Mouse (Mus musculus): ENCODE measurements around the gene Rgl1. TPM values are rescaled to one million over a fixed set of nuclear protein-coding genes. Genes with fewer than 3 reads are reported as not detected.

The Rgl1 gene
- polyA plus RNA-seq, 1 experiment from 2014 or later = 23.6 TPM

GRCm38 (mm10) chr1:152761791-152762190 lies 4.4 kb downstream of the Rgl1 start:
- Histone ChIP-seq H3K4me2 (ENCODE audit: low read length) (no peak overlapping the region), H3K27ac (ENCODE audit: low read length) (no peak overlapping the region), H3K9me3 (ENCODE audit: control insufficient read depth, low read length) (no peaks in the 10 kb centered on the region), H3K36me3 (ENCODE audit: control insufficient read depth, insufficient read depth) (no peaks in the 10 kb centered on the region), H3K9ac (replicated peaks; ENCODE audit: low read depth, low read length) (no peak overlapping the region), H3K4me1 (replicated peaks; ENCODE audit: control insufficient read depth, insufficient read depth, low read length) (no peaks in the 10 kb centered on the region; the same call in 1 of the 2 replicates), H3K4me3 (replicated peaks; ENCODE audit: low read length) (no peak overlapping the region), H3K27me3 (replicated peaks; ENCODE audit: control insufficient read depth, insufficient read depth, low read length) (no peaks in the 10 kb centered on the region)
- ATAC-seq = no peak
- WGBS = 89% methylated on average over 2 of the region's 2 CpGs

DNA sequence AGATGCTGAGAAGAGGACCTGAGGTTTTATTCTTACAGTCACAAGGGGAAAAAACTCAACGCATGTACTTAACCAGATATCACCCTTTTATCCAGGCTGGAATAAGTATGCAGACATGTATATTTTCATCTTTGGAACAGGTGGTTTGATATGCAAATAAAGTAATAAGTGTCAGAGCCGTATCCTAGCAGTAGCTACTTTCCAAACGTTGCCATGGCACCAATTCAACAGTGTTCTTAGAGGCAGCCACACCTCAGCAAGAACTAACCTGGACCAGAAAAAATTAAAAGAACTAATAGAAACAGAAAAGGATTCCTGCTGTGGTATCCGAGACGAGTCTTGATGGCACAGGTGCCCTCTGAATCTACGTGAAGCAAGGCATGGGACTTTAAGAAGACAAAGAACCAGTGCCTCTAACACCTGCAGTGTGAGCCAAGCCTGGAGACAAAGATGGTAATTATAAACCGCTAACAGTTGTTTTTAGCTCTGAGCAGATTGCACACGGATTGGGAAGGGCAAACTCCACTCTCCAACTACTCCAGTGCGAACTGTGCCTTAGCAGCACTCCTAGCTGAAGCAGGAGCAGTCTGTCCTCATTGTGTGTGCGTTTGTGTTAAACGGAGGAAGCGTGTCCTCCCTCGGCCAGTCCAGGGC lies 15.7 kb downstream of the Rgl1 start, which contains the start of gene Apobec4:
Apobec4 (plus strand) TSS at position 240 of the 654 bp plus-strand sequence.
- Histone ChIP-seq H3K9ac (replicated peaks; ENCODE audit: low read depth, low read length) (no peak within 1 kb of the TSS), H3K4me3 (replicated peaks; ENCODE audit: low read length) (no peak within 1 kb of the TSS; the same call in 1 of the 2 replicates), H3K27ac (ENCODE audit: low read length) (peak within 1 kb of the TSS; percentile 83), H3K4me1 (replicated peaks; ENCODE audit: control insufficient read depth, insufficient read depth, low read length) (peaks cover 26% of the 10 kb centered on the region), H3K27me3 (replicated peaks; ENCODE audit: control insufficient read depth, insufficient read depth, low read length) (no peaks in the 10 kb centered on the region), H3K36me3 (ENCODE audit: control insufficient read depth, insufficient read depth) (no peaks in the 10 kb centered on the region), H3K4me2 (ENCODE audit: low read length) (peak within 1 kb of the TSS; percentile 36), H3K9me3 (ENCODE audit: control insufficient read depth, low read length) (no peaks in the 10 kb centered on the region)
- 22% methylated on average over 13 of the region's 13 CpGs for WGBS
- ATAC-seq = peak; percentile 88

- H3K4me3 ChIP-seq (replicated peaks; ENCODE audit: low read length) = no peak overlapping the region
- no peaks in the 10 kb centered on the region for H3K27me3 ChIP-seq (replicated peaks; ENCODE audit: control insufficient read depth, insufficient read depth, low read length)
- H3K9me3 ChIP-seq (ENCODE audit: control insufficient read depth, low read length) = no peaks in the 10 kb centered on the region
- no peaks in the 10 kb centered on the region for H3K36me3 ChIP-seq (ENCODE audit: control insufficient read depth, insufficient read depth)
- no peak overlapping the region for H3K4me2 ChIP-seq (ENCODE audit: low read length)
- peak overlapping the region; percentile 32; the same call in 1 of the 2 replicates for H3K27ac ChIP-seq (ENCODE audit: low read length)
- WGBS = 77% methylated on average over 9 of the region's 9 CpGs
- peaks cover 26% of the 10 kb centered on the region for H3K4me1 ChIP-seq (replicated peaks; ENCODE audit: control insufficient read depth, insufficient read depth, low read length)
- ATAC-seq = no peak
- H3K9ac ChIP-seq (replicated peaks; ENCODE audit: low read depth, low read length) = no peak overlapping the region
Measured at GRCm38 (mm10) chr1:152749276-152749675, 16.9 kb downstream of the Rgl1 start.

DNA sequence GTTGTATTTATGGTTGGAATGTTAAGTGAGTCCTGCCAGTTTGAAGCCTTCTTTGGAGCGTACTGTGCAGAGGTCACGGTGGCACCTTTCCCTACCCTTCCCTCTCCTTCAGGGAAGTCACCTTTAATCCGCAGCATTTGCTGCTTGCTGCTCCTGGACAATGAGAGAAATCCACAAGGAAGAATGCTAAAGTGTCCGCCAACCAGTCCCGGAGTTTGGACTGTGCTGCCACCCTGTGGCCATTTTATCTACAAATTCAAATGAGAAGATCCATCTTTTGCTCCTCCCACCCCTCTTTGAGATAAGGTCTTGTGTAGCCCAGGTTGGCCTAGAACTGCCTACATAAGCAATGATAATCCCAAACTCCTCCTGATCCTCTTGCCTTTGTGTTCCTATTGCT lies 19.7 kb downstream of the Rgl1 start:
- no peak overlapping the region for H3K4me2 ChIP-seq (ENCODE audit: low read length)
- H3K9me3 ChIP-seq (ENCODE audit: control insufficient read depth, low read length) = no peaks in the 10 kb centered on the region
- H3K27me3 ChIP-seq (replicated peaks; ENCODE audit: control insufficient read depth, insufficient read depth, low read length) = no peaks in the 10 kb centered on the region
- no peak overlapping the region for H3K27ac ChIP-seq (ENCODE audit: low read length)
- H3K4me3 ChIP-seq (replicated peaks; ENCODE audit: low read length) = no peak overlapping the region
- ATAC-seq = peak; percentile 27
- H3K4me1 ChIP-seq (replicated peaks; ENCODE audit: control insufficient read depth, insufficient read depth, low read length) = peaks cover 19% of the 10 kb centered on the region
- WGBS = 1% methylated on average over 5 of the region's 5 CpGs
- H3K9ac ChIP-seq (replicated peaks; ENCODE audit: low read depth, low read length) = no peak overlapping the region
- no peaks in the 10 kb centered on the region for H3K36me3 ChIP-seq (ENCODE audit: control insufficient read depth, insufficient read depth)

DNA sequence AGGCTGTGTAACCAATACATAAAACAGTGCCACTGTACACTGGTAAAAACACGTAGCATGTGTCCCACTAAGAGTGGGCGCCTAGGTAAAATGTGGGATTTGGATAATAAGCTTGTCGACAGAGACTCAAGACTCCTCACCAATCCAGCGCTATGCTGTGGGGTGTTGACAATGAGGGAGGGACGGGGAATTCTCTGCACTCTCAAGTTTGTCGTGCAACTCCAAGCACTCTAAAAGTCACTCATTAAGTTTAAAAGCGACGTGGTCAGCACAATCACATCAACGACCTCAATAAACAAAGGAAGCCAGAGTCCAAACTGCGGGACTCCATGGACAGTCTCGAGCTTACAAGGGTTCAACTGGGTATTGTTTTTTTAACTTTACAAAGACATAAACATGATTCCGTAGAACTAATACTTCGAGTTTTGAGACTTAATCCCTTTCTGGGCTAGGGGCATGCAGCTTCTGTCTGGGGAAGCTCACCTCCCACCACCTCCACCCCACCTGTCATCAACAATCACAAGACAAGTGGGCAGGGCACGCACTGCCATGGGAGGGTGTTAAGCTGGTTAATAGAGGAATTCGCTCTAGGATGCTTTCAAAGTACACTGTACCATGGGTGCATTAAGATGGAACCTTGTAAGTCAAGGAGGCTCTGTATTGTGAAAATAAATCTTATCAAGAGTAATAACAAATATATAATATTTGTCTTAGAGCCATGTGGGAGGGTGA lies 22.9 kb downstream of the Rgl1 start:
- no peak overlapping the region for H3K27ac ChIP-seq (ENCODE audit: low read length)
- H3K36me3 ChIP-seq (ENCODE audit: control insufficient read depth, insufficient read depth) = no peaks in the 10 kb centered on the region
- no peak overlapping the region for H3K4me2 ChIP-seq (ENCODE audit: low read length)
- WGBS = 66% methylated on average over 15 of the region's 15 CpGs
- H3K4me3 ChIP-seq (replicated peaks; ENCODE audit: low read length) = no peak overlapping the region
- H3K4me1 ChIP-seq (replicated peaks; ENCODE audit: control insufficient read depth, insufficient read depth, low read length) = no peaks in the 10 kb centered on the region
- no peaks in the 10 kb centered on the region for H3K27me3 ChIP-seq (replicated peaks; ENCODE audit: control insufficient read depth, insufficient read depth, low read length)
- no peak overlapping the region for H3K9ac ChIP-seq (replicated peaks; ENCODE audit: low read depth, low read length)
- ATAC-seq = no peak
- H3K9me3 ChIP-seq (ENCODE audit: control insufficient read depth, low read length) = no peaks in the 10 kb centered on the region

GRCm38 (mm10) chr1:152739374-152739773 lies 26.8 kb downstream of the Rgl1 start:
- 93% methylated on average over 11 of the region's 11 CpGs for WGBS
- Histone ChIP-seq H3K9me3 (ENCODE audit: control insufficient read depth, low read length) (no peaks in the 10 kb centered on the region), H3K27ac (ENCODE audit: low read length) (no peak overlapping the region), H3K4me2 (ENCODE audit: low read length) (no peak overlapping the region), H3K27me3 (replicated peaks; ENCODE audit: control insufficient read depth, insufficient read depth, low read length) (no peaks in the 10 kb centered on the region), H3K4me1 (replicated peaks; ENCODE audit: control insufficient read depth, insufficient read depth, low read length) (no peaks in the 10 kb centered on the region), H3K4me3 (replicated peaks; ENCODE audit: low read length) (no peak overlapping the region), H3K9ac (replicated peaks; ENCODE audit: low read depth, low read length) (no peak overlapping the region), H3K36me3 (ENCODE audit: control insufficient read depth, insufficient read depth) (no peaks in the 10 kb centered on the region)
- no peak for ATAC-seq

- Histone ChIP-seq H3K27ac (ENCODE audit: low read length) (no peak overlapping the region), H3K9me3 (ENCODE audit: control insufficient read depth, low read length) (no peaks in the 10 kb centered on the region), H3K4me3 (replicated peaks; ENCODE audit: low read length) (no peak overlapping the region), H3K9ac (replicated peaks; ENCODE audit: low read depth, low read length) (no peak overlapping the region), H3K4me2 (ENCODE audit: low read length) (no peak overlapping the region), H3K36me3 (ENCODE audit: control insufficient read depth, insufficient read depth) (no peaks in the 10 kb centered on the region), H3K27me3 (replicated peaks; ENCODE audit: control insufficient read depth, insufficient read depth, low read length) (no peaks in the 10 kb centered on the region), H3K4me1 (replicated peaks; ENCODE audit: control insufficient read depth, insufficient read depth, low read length) (no peaks in the 10 kb centered on the region)
- no peak for ATAC-seq
- 93% methylated on average over 9 of the region's 9 CpGs for WGBS
Measured at GRCm38 (mm10) chr1:152738793-152739192, 27.4 kb downstream of the Rgl1 start.

DNA sequence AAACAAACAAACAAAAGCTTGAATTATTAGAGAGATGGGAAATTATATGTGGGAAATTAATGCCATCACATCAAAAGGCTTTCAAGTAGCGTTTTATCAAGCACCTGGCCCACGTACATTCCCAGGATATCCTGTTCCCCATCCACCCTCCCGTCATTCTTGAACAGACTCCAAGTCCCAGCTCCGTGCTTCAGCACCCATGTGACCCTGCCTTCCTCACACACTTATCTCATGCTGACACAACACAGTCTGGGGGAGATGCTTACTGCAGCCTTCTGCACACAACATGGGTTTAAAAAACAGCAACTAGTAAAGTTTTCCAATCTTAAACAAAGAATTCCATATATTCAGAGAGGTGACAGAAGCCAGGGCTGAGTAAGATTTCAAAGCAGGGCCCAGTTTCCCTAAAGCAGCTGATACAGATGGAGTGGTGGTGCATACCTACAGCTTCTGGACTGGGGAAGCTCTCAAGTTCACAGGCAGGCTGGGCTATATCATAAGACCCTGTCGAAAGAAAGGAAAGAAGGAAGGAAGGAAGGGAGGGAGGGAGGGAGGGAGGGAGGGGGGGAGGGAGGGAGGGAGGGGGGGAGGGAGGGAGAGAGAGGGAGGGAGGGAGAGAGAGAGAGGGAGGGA lies 38.4 kb downstream of the Rgl1 start:
- H3K4me3 ChIP-seq (replicated peaks; ENCODE audit: low read length) = no peak overlapping the region
- H3K9ac ChIP-seq (replicated peaks; ENCODE audit: low read depth, low read length) = no peak overlapping the region
- no peaks in the 10 kb centered on the region for H3K4me1 ChIP-seq (replicated peaks; ENCODE audit: control insufficient read depth, insufficient read depth, low read length)
- H3K27ac ChIP-seq (ENCODE audit: low read length) = no peak overlapping the region
- H3K9me3 ChIP-seq (ENCODE audit: control insufficient read depth, low read length) = no peaks in the 10 kb centered on the region
- H3K4me2 ChIP-seq (ENCODE audit: low read length) = no peak overlapping the region
- H3K27me3 ChIP-seq (replicated peaks; ENCODE audit: control insufficient read depth, insufficient read depth, low read length) = no peaks in the 10 kb centered on the region
- 66% methylated on average over 4 of the region's 5 CpGs for WGBS
- no peak for ATAC-seq
- no peaks in the 10 kb centered on the region for H3K36me3 ChIP-seq (ENCODE audit: control insufficient read depth, insufficient read depth)

DNA sequence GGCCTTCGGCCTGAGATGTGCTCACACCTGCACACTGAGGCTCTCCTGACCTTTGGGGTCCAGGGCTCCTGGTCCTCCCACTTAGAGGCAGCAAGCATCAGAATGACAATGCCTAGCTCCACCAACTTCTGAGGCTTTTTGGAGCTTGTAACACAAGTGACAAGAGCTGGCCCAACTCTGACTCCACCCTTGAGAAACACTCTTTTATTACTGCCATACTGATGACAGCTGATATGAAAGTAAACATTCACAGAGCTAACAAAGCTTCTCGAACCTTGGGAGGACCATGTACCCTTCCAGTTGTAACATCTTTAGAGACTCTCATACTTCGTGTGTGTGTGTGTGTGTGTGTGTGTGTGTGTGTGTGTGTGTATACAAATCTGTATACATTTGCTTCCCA lies 40.1 kb downstream of the Rgl1 start:
- Histone ChIP-seq H3K4me2 (ENCODE audit: low read length) (no peak overlapping the region), H3K4me1 (replicated peaks; ENCODE audit: control insufficient read depth, insufficient read depth, low read length) (no peaks in the 10 kb centered on the region), H3K4me3 (replicated peaks; ENCODE audit: low read length) (no peak overlapping the region), H3K27me3 (replicated peaks; ENCODE audit: control insufficient read depth, insufficient read depth, low read length) (no peaks in the 10 kb centered on the region), H3K36me3 (ENCODE audit: control insufficient read depth, insufficient read depth) (no peaks in the 10 kb centered on the region), H3K9ac (replicated peaks; ENCODE audit: low read depth, low read length) (no peak overlapping the region), H3K9me3 (ENCODE audit: control insufficient read depth, low read length) (no peaks in the 10 kb centered on the region), H3K27ac (ENCODE audit: low read length) (no peak overlapping the region)
- 84% methylated on average over 3 of the region's 3 CpGs for WGBS
- no peak for ATAC-seq

Measured in forebrain, embryonic 16.5 days (tissue).